Mouse (Mus musculus): ENCODE measurements around the gene Gm30191. TPM values are rescaled to one million over a fixed set of nuclear protein-coding genes. Genes with fewer than 3 reads are reported as not detected.
"Not testable (repeated sequence)": the region's sequence is repeated elsewhere in the genome, so short reads cannot be mapped to it uniquely, and the experiment has no call there.

Gm30191 gene
- polyA plus RNA-seq, 1 experiment from 2014 or later = not detected

DNA sequence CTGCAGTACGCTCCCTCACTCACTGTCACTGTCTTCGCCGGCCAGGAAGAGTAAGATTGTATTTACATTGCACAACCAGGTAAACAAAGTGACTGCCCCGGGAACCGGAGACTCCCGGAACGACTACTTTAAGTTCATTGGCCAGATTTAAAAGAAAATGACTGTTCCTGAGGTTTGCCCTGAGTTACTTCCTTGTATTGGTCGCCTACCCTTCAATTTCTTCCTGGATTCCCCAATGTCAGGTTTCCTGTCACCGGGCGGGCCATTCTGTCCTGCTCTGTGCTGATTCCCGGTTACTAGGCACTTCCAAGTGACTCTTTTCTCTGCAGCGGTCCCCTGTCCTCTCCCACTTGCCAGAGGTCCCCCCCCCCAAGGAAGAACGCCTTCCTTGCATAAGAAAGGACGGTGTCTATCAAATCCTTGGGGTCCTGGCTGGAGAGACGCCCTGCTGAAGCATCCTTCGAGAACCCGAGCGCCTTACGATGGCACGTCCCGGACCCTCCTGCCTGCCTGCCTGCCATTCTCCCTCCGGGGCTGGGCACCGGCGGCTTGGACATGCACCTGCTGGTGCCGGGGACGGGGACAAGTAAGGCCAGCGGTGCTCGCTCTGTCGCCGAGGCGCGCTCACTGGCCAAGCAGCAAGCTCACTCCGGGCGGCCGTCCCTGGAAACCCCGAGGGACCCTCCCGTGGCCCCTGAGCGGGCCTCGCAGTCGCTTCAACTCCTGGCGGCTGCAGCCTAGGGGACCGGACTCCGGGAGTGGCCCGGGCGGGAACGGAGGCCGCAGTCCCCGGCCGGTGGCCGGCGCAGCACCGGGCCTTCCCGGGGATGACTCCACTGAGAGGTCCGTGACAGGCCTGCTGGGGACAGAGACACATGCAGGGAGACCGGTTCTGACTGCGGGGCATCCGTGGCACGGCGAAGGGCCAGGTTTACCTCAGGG is 39.8 kb downstream of the Gm30191 start:
- no peak for ATAC-seq
- in situ Hi-C loops (cut with MboI; ENCODE audit: low pct_unique_long_range_greater_than_20kb) = no loop called here
- DNase-seq (ENCODE audit: low read depth, low spot score) = no peak
- ChIA-PET POLR2A (no interaction called here), CTCF (no interaction called here)
- H3K27me3 ChIP-seq = no peaks in the 10 kb centered on the region
- no peak for TF ChIP-seq CTCF (IDR thresholded peaks at IDR 0.05)

DNA sequence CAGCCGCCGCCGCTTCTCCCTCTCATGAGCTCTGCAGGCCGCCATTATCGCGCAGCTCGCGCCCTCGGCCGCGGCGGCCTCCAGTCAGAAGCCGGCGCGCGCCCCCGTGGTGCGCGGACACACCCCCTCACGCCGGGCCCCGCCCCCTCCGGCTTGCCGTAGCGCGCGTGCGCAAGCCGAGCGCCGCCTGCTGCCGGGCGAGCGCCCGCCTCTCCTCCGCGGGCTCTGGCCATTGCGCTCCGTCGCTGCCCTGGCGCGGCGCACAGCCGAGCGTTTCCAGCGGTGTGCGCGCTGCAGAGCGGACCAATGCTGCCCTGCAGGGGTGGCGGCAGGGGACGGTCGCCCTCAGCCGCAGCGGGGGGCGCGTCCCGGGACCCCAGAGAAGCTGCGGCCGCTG is 40.4 kb downstream of the Gm30191 start:
- ChIA-PET CTCF (no interaction called here), POLR2A (no interaction called here)
- DNase-seq (ENCODE audit: low read depth, low spot score) (peak; percentile 31), ATAC-seq (peak; percentile 91)
- in situ Hi-C loops (cut with MboI; ENCODE audit: low pct_unique_long_range_greater_than_20kb) = no loop called here
- no peaks in the 10 kb centered on the region for H3K27me3 ChIP-seq
- no peak for TF ChIP-seq CTCF (IDR thresholded peaks at IDR 0.05)

GRCm38 (mm10) chr4:134287575-134288025 is 40.9 kb downstream of the Gm30191 start, which contains the start of gene Pdik1l:
TSS of gene Pdik1l (minus strand) at chr4:134287895.
- no peaks in the 10 kb centered on the region for H3K27me3 ChIP-seq
- TF ChIP-seq CTCF (IDR thresholded peaks at IDR 0.05) = no peak
- ATAC-seq (peak; percentile 70), DNase-seq (ENCODE audit: low read depth, low spot score) (peak; percentile 31)
- CTCF ChIA-PET = no interaction called here
- in situ Hi-C loops (cut with MboI; ENCODE audit: low pct_unique_long_range_greater_than_20kb) = no loop called here
- POLR2A ChIA-PET = no interaction called here

GRCm38 (mm10) chr4:134288397-134289256 is 41.9 kb downstream of the Gm30191 start:
- POLR2A ChIA-PET = no interaction called here
- TF ChIP-seq CTCF (IDR thresholded peaks at IDR 0.05) = no peak
- ATAC-seq (no peak), DNase-seq (ENCODE audit: low read depth, low spot score) (no peak)
- H3K27me3 ChIP-seq = no peaks in the 10 kb centered on the region
- CTCF ChIA-PET = no interaction called here
- in situ Hi-C loops (cut with MboI; ENCODE audit: low pct_unique_long_range_greater_than_20kb) = no loop called here

DNA sequence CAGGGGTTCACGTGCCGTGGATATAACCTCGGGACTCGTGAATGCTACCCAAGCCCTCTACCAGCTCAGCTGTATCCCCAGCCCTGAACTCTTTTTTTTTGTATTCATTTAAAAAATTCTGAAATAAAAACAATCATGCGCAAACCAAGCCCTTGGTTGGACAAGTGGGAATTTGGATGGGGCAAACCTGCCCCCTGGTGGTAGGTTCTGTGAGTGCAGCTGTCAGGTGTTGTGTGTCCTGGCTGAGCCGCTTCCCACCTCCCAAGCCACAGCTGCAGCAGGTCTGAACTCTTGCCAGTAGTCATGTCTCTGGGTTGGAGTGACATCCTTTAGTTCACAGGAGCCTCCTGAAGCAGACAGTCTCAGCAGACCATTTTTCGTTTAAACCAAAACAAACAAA is 45.3 kb downstream of the Gm30191 start:
- no peak for TF ChIP-seq CTCF (IDR thresholded peaks at IDR 0.05)
- H3K27me3 ChIP-seq = no peaks in the 10 kb centered on the region
- DNase-seq (ENCODE audit: low read depth, low spot score) = no peak
- ATAC-seq = no peak
- ChIA-PET POLR2A (no interaction called here), CTCF (interaction anchor here (0.7 to 1.6 kb wide), 11 partner anchors 12 to 257 kb away, joined by 3 to 8 read pairs (median 3); no protein-coding TSS in a partner anchor)
- in situ Hi-C loops (cut with MboI; ENCODE audit: low pct_unique_long_range_greater_than_20kb) = loop anchor here (10.0 kb wide), 2 partner anchors 197 to 257 kb away; partner anchors contain the start of gene Cd52

- ATAC-seq = no peak
Observed at GRCm38 (mm10) chr4:134293061-134293691, 46.4 kb downstream of the Gm30191 start.

GRCm38 (mm10) chr4:134293692-134294163 is 47.0 kb downstream of the Gm30191 start:
- no peak for ATAC-seq

More at GRCm38 (mm10) chr4:134293061-134293691, 46.4 kb downstream of the Gm30191 start:
- no peak for TF ChIP-seq CTCF (IDR thresholded peaks at IDR 0.05)
- H3K27me3 ChIP-seq = no peaks in the 10 kb centered on the region
- no peak for DNase-seq (ENCODE audit: low read depth, low spot score)
- CTCF ChIA-PET = interaction anchor here (0.9 to 1.6 kb wide), 8 partner anchors 8 to 258 kb away, joined by 3 to 8 read pairs (median 4); no protein-coding TSS in a partner anchor
- POLR2A ChIA-PET = interaction anchor here (1.0 kb wide), 1 partner anchor 46 kb away, joined by 3 read pairs; no protein-coding TSS in a partner anchor
- in situ Hi-C loops (cut with MboI; ENCODE audit: low pct_unique_long_range_greater_than_20kb) = loop anchor here (10.0 kb wide), 2 partner anchors 198 to 258 kb away; partner anchors contain the start of gene Cd52

GRCm38 (mm10) chr4:134296096-134296495 is 49.4 kb downstream of the Gm30191 start:
- POLR2A ChIA-PET = interaction anchor here (0.6 kb wide), 1 partner anchor 108 kb away, joined by 5 read pairs; no protein-coding TSS in a partner anchor
- in situ Hi-C loops (cut with MboI; ENCODE audit: low pct_unique_long_range_greater_than_20kb) = loop anchor here (10.0 kb wide), 2 partner anchors 201 to 261 kb away; partner anchors contain the start of gene Cd52
- CTCF ChIA-PET; DNase-seq (ENCODE audit: low read depth, low spot score); ATAC-seq; H3K27me3 ChIP-seq: not testable (repeated sequence)

More at GRCm38 (mm10) chr4:134293692-134294163, 47.0 kb downstream of the Gm30191 start:
- H3K27me3 ChIP-seq = no peaks in the 10 kb centered on the region
- no peak for TF ChIP-seq CTCF (IDR thresholded peaks at IDR 0.05)
- CTCF ChIA-PET = interaction anchor here (1.6 kb wide), 1 partner anchor 58 kb away, joined by 8 read pairs; no protein-coding TSS in a partner anchor
- POLR2A ChIA-PET = interaction anchor here (1.0 kb wide), 1 partner anchor 45 kb away, joined by 3 read pairs; no protein-coding TSS in a partner anchor
- in situ Hi-C loops (cut with MboI; ENCODE audit: low pct_unique_long_range_greater_than_20kb) = loop anchor here (10.0 kb wide), 2 partner anchors 199 to 259 kb away; partner anchors contain the start of gene Cd52
- no peak for DNase-seq (ENCODE audit: low read depth, low spot score)

DNA sequence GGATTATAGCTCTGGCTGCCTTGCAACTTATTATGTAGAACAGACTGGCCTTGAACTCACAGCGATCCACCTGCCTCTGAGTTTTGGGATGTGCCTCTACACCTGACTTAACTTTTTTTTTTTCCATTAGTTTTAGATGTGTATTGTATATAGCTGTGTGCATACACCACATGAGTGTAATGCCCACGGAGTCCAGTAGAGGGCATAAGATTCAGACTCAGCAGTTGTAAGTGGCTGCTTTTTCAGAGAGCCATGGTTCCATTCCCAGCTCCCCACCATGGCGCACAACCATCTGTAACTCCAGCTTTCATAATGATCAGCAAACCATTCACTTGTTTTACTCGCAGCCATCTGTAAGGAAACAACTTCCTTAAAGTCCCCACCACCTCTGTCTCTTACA is 49.8 kb downstream of the Gm30191 start:
- TF ChIP-seq CTCF (IDR thresholded peaks at IDR 0.05) = no peak
- ChIA-PET CTCF (no interaction called here), POLR2A (interaction anchor here (0.6 kb wide), 1 partner anchor 108 kb away, joined by 5 read pairs; no protein-coding TSS in a partner anchor)
- in situ Hi-C loops (cut with MboI; ENCODE audit: low pct_unique_long_range_greater_than_20kb) = loop anchor here (10.0 kb wide), 2 partner anchors 202 to 262 kb away; partner anchors contain the start of gene Cd52
- ATAC-seq (no peak), DNase-seq (ENCODE audit: low read depth, low spot score) (no peak)
- H3K27me3 ChIP-seq = no peaks in the 10 kb centered on the region
